Mouse (Mus musculus) G1E (cell line): ENCODE data around the gene Atrnl1. TPM values are rescaled to one million over a fixed set of nuclear protein-coding genes. Genes with fewer than 3 reads are reported as not detected.

Experiments
- ATAC-seq: 2 replicates; pipeline ENCODE4 v1.8.0; 2016; ENCODE audit warnings: mild to moderate bottlenecking; ENCODE audit not compliant: insufficient number of reproducible peaks, poor library complexity, low FRiP score, severe bottlenecking; ENCODE audit errors: extremely low read depth
- DNase-seq: peaks from one replicate; pipeline ENCODE4 v3.0.0; 2012; ENCODE audit warnings: low spot score
- H3K27me3 ChIP-seq: 2 replicates; pipeline ENCODE4 v1.6.1; 2012; ENCODE audit warnings: mild to moderate bottlenecking, low read length, inconsistent platforms; ENCODE audit not compliant: insufficient read depth
- H3K36me3 ChIP-seq: replicated peaks from 2 replicates; pipeline ENCODE3; 2012; ENCODE audit warnings: mild to moderate bottlenecking, inconsistent platforms
- H3K4me1 ChIP-seq: 2 replicates; pipeline ENCODE4 v1.6.1; 2012; ENCODE audit warnings: low read depth, low read length, inconsistent platforms, mixed read lengths; ENCODE audit not compliant: insufficient read depth
- H3K4me3 ChIP-seq: 2 replicates; pipeline ENCODE4 v1.5.1; 2012; ENCODE audit warnings: low read depth, mild to moderate bottlenecking, inconsistent platforms, low read length, moderate library complexity, mixed read lengths
- H3K9me3 ChIP-seq: replicated peaks from 2 replicates; pipeline ENCODE4 v1.6.1; 2012; ENCODE audit warnings: inconsistent platforms
- CTCF ChIP-seq: IDR thresholded peaks from 2 replicates; pipeline ENCODE4 v1.5.1; 2012; ENCODE audit warnings: low read depth, low read length, inconsistent platforms, mixed read lengths
- GATA1 ChIP-seq: IDR thresholded peaks from 2 replicates; pipeline ENCODE4 v1.6.1; 2012; ENCODE audit warnings: borderline replicate concordance, low read length, inconsistent platforms, mixed read lengths
- GATA2 ChIP-seq: IDR thresholded peaks from 2 replicates; pipeline ENCODE4 v1.6.1; 2012; ENCODE audit warnings: low read depth, low read length, inconsistent platforms, borderline replicate concordance
- POLR2AphosphoS5 ChIP-seq: IDR thresholded peaks from 2 replicates; pipeline ENCODE4 v1.6.1; 2012; ENCODE audit warnings: low read depth, low read length, inconsistent platforms; ENCODE audit not compliant: insufficient replicate concordance
- TAL1 ChIP-seq: conservative IDR thresholded peaks from 2 replicates; pipeline ENCODE4 v1.6.1; 2012; ENCODE audit warnings: low read depth, low read length, inconsistent platforms, mixed read lengths
- polyA plus RNA-seq: library from polyadenylated mRNA; stranded (reverse); fragments of >175 nt; gene quantifications from 2 replicates; pipeline ENCODE4 v1.2.3, GENCODE M21; 2012
- total RNA-seq, 2 experiments: library from RNA; stranded (forward) in 1 of 2; stranded (reverse) in 1 of 2; fragments of 200-1000 nt in 1 of 2; fragments of >200 nt in 1 of 2; fragmentation: Nextera tagmentation in 1 of 2; gene quantifications; 2 replicates each; pipeline ENCODE4 v1.2.3; 2014 to 2017

Gene Atrnl1
- total and polyA plus RNA-seq, 3 experiments, result 0.52 to 5.8 (median 3.2) TPM

GRCm38 (mm10) chr19:57615972-57616621 is 5.3 kb downstream of the Atrnl1 start:
- Histone ChIP-seq H3K36me3 (peaks cover 3% of the 10 kb centered on the region), H3K9me3 (no peaks in the 10 kb centered on the region), H3K4me3 (no peak overlapping the region), H3K27me3 (no peaks in the 10 kb centered on the region; the same call in 1 of the 2 replicates), H3K4me1 (peaks cover 10% of the 10 kb centered on the region)
- TF ChIP-seq GATA1 (no peak), GATA2 (no peak), CTCF (no peak), POLR2AphosphoS5 (no peak)
- DNase-seq, result no peak
- no peak for ATAC-seq

- no peak for TF ChIP-seq CTCF
- no peak for TF ChIP-seq GATA1
- no peak for TF ChIP-seq GATA2
- no peak for DNase-seq
- ATAC-seq, result no peak
- no peaks in the 10 kb centered on the region for H3K4me1 ChIP-seq
- peaks cover 3% of the 10 kb centered on the region for H3K36me3 ChIP-seq
- H3K27me3 ChIP-seq, result no peaks in the 10 kb centered on the region
- H3K9me3 ChIP-seq, result no peaks in the 10 kb centered on the region
- no peak overlapping the region for H3K4me3 ChIP-seq
Observed at GRCm38 (mm10) chr19:57619088-57619487, 8.3 kb downstream of the Atrnl1 start.

DNA sequence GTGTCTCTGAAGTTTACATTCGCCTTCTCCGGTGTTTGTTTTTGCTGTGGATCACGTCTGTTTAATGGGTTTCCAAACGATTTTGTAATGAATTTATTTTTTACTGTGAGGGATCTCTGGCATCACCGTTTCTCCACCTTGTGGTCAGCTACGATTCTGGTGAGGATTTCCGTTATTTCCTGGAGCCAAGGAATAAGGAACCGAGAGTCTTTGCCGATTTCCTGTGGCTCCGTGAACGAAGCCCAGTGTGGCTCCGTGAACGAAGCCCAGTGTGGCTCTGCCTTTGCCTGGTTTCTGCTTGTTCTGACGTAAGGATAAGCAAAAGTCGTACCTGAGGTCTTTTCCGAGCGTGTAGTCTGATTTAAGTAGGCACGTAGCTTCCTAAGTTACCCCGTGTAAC is 11.0 kb downstream of the Atrnl1 start:
- peaks cover 7% of the 10 kb centered on the region for H3K36me3 ChIP-seq
- no peak overlapping the region for H3K4me3 ChIP-seq
- DNase-seq, result no peak
- H3K9me3 ChIP-seq, result peaks cover 7% of the 10 kb centered on the region
- no peak for TF ChIP-seq POLR2AphosphoS5
- no peaks in the 10 kb centered on the region for H3K27me3 ChIP-seq
- H3K4me1 ChIP-seq, result no peaks in the 10 kb centered on the region
- ATAC-seq, result no peak

GRCm38 (mm10) chr19:57625738-57626137 is 14.9 kb downstream of the Atrnl1 start:
- H3K36me3 ChIP-seq, result peaks cover 3% of the 10 kb centered on the region
- H3K4me1 ChIP-seq, result no peaks in the 10 kb centered on the region
- H3K4me3 ChIP-seq, result no peak overlapping the region
- TF ChIP-seq POLR2AphosphoS5 (no peak), GATA2 (no peak), TAL1 (no peak), GATA1 (no peak), CTCF (no peak)
- no peaks in the 10 kb centered on the region for H3K27me3 ChIP-seq
- no peak for DNase-seq
- ATAC-seq, result no peak
- H3K9me3 ChIP-seq, result peaks cover 7% of the 10 kb centered on the region

DNA sequence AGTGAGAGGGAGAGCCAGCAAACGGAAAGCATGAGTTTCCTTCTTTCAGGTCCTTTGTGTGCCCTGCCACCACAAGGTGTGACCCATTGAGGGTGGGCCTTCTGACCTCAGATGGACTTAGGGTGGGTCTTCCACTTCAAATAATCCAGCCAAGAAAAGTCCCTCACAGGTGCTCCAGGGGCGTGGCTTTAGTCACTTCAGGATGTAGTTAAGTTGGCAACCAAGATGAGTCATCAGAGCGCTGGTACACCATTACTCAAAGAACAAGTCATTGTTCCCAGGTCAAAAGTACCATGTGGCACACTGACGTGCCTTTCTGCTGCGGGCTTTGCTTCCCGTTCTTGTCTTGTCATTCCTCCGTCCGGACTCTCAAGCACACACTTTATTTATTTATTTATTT is 16.4 kb downstream of the Atrnl1 start:
- Histone ChIP-seq H3K9me3 (peaks cover 7% of the 10 kb centered on the region), H3K27me3 (no peaks in the 10 kb centered on the region), H3K4me3 (no peak overlapping the region), H3K36me3 (peaks cover 3% of the 10 kb centered on the region), H3K4me1 (no peaks in the 10 kb centered on the region)
- TF ChIP-seq TAL1, result no peak
- TF ChIP-seq CTCF, result no peak
- no peak for TF ChIP-seq POLR2AphosphoS5
- TF ChIP-seq GATA2, result no peak
- TF ChIP-seq GATA1, result no peak
- no peak for DNase-seq
- no peak for ATAC-seq

GRCm38 (mm10) chr19:57642536-57642935 is 31.7 kb downstream of the Atrnl1 start:
- Histone ChIP-seq H3K27me3 (no peaks in the 10 kb centered on the region), H3K4me1 (no peaks in the 10 kb centered on the region), H3K4me3 (no peak overlapping the region), H3K36me3 (peaks cover 8% of the 10 kb centered on the region), H3K9me3 (no peaks in the 10 kb centered on the region)
- TF ChIP-seq GATA1 (no peak), POLR2AphosphoS5 (no peak), GATA2 (no peak), TAL1 (no peak), CTCF (no peak)
- no peak for DNase-seq
- no peak for ATAC-seq

GRCm38 (mm10) chr19:57642980-57643379 is 32.1 kb downstream of the Atrnl1 start:
- DNase-seq, result no peak
- ATAC-seq, result peak; percentile 28; the same call in 1 of the 2 replicates

More at GRCm38 (mm10) chr19:57642980-57643379, 32.1 kb downstream of the Atrnl1 start:
- no peaks in the 10 kb centered on the region for H3K9me3 ChIP-seq
- no peak for TF ChIP-seq POLR2AphosphoS5
- TF ChIP-seq GATA1, result no peak
- TF ChIP-seq TAL1, result no peak
- TF ChIP-seq GATA2, result no peak
- no peak for TF ChIP-seq CTCF
- H3K4me1 ChIP-seq, result no peaks in the 10 kb centered on the region
- H3K27me3 ChIP-seq, result no peaks in the 10 kb centered on the region
- H3K4me3 ChIP-seq, result no peak overlapping the region
- H3K36me3 ChIP-seq, result peaks cover 8% of the 10 kb centered on the region
